Mouse (Mus musculus) heart, embryonic 10.5 days (tissue): ENCODE measurements at regions not wholly inside any gene's neighbourhood (a gene's known extent, or its start where the extent isn't known, plus 50 kb on each side); places are given as distances from the start of the nearest gene placed in this dataset.
"Not testable (repeated sequence)": the region's sequence is repeated elsewhere in the genome, so short reads cannot be mapped to it uniquely, and the experiment has no call there.

Experiments used
- DNase-seq: peaks from one replicate; pipeline ENCODE4 v3.0.0-alpha.2; 2017; ENCODE audit warnings: low spot score
- H3K27ac ChIP-seq: fragments of 300-500 bp; sonication (generic); 2 replicates; pipeline ENCODE4 v1.5.1; 2016; ENCODE audit warnings: mild to moderate bottlenecking
- H3K27me3 ChIP-seq: fragments of 300-500 bp; sonication (generic); 2 replicates; pipeline ENCODE4 v1.6.1; 2016; ENCODE audit warnings: mild to moderate bottlenecking; ENCODE audit not compliant: poor library complexity, insufficient read depth, severe bottlenecking
- H3K36me3 ChIP-seq: fragments of 300-500 bp; sonication (generic); 2 replicates; pipeline ENCODE4 v1.6.1; 2016; ENCODE audit warnings: mild to moderate bottlenecking, moderate library complexity
- H3K4me1 ChIP-seq: fragments of 300-500 bp; sonication (generic); 2 replicates; pipeline ENCODE4 v1.6.1; 2016; ENCODE audit warnings: mild to moderate bottlenecking
- H3K4me3 ChIP-seq: fragments of 300-500 bp; sonication (generic); 2 replicates; pipeline ENCODE4 v1.5.1; 2016; ENCODE audit warnings: mild to moderate bottlenecking, moderate library complexity
- H3K9me3 ChIP-seq: fragments of 300-500 bp; sonication (generic); 2 replicates; pipeline ENCODE4 v1.6.1; 2016; ENCODE audit warnings: mild to moderate bottlenecking, moderate library complexity
- WGBS: fragments of 180-500 bp; shearing (Covaris S2); methylation state at CpG from one replicate; pipeline ENCODE4 v1.1.7; 2016; 5-methylcytosine and 5-hydroxymethylcytosine counted together

DNA sequence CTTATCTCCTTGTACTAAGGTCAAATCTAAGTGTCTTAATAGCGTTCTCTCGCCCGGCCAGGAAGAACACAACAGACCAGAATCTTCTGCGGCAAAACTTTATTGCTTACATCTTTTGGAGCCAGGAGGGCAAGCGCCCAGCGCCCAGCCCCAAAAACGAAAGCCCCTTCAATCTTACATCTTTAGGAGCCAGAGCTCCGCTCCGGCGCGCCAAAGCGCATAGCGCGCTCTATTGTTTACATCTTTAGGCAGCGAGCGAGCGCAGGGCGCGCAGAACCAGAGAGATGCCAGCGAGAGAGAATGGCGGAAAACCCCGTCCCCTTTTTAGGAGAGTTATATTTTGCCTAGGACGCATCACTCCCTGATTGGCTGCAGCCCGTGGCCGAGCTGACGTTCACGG lies 373.2 kb upstream of the Gm21477 start:
- 92% methylated on average over 24 of the region's 27 CpGs for WGBS
- not testable (repeated sequence) for H3K4me1 ChIP-seq, H3K27ac ChIP-seq, H3K9me3 ChIP-seq, H3K36me3 ChIP-seq, H3K4me3 ChIP-seq, H3K27me3 ChIP-seq
- DNase-seq: peak; percentile 2
